Mouse (Mus musculus): ENCODE data around the gene Srrd.

Srrd gene

GRCm38 (mm10) chr5:112289236-112289635 is 53.6 kb downstream of the Srrd start:
- DNase-seq (ENCODE audit: low spot score in 2 of 2) = no peak

GRCm38 (mm10) chr5:112288193-112289141 is 54.4 kb downstream of the Srrd start:
- DNase-seq (ENCODE audit: low spot score in 2 of 2) = no peak

GRCm38 (mm10) chr5:112287652-112288051 is 55.2 kb downstream of the Srrd start:
- DNase-seq (ENCODE audit: low spot score in 2 of 2) = no peak
